Mouse (Mus musculus) heart, embryonic 10.5 days (tissue): ENCODE data around the gene Frmd4a. TPM values are rescaled to one million over a fixed set of nuclear protein-coding genes. Genes with fewer than 3 reads are reported as not detected.
A peak's percentile ranks its signal among the peaks of the same experiment; 100 is the strongest.

ENCODE experiments used
- DNase-seq: peaks from one replicate; pipeline ENCODE4 v3.0.0-alpha.2; 2017; ENCODE audit warnings: low spot score
- H3K27ac ChIP-seq: fragments of 300-500 bp; sonication (generic); 2 replicates; pipeline ENCODE4 v1.5.1; 2016; ENCODE audit warnings: mild to moderate bottlenecking
- H3K27me3 ChIP-seq: fragments of 300-500 bp; sonication (generic); 2 replicates; pipeline ENCODE4 v1.6.1; 2016; ENCODE audit warnings: mild to moderate bottlenecking; ENCODE audit not compliant: poor library complexity, insufficient read depth, severe bottlenecking
- H3K36me3 ChIP-seq: fragments of 300-500 bp; sonication (generic); 2 replicates; pipeline ENCODE4 v1.6.1; 2016; ENCODE audit warnings: mild to moderate bottlenecking, moderate library complexity
- H3K4me1 ChIP-seq: fragments of 300-500 bp; sonication (generic); 2 replicates; pipeline ENCODE4 v1.6.1; 2016; ENCODE audit warnings: mild to moderate bottlenecking
- H3K4me3 ChIP-seq: fragments of 300-500 bp; sonication (generic); 2 replicates; pipeline ENCODE4 v1.5.1; 2016; ENCODE audit warnings: mild to moderate bottlenecking, moderate library complexity
- H3K9me3 ChIP-seq: fragments of 300-500 bp; sonication (generic); 2 replicates; pipeline ENCODE4 v1.6.1; 2016; ENCODE audit warnings: mild to moderate bottlenecking, moderate library complexity
- WGBS: fragments of 180-500 bp; shearing (Covaris S2); methylation state at CpG from one replicate; pipeline ENCODE4 v1.1.7; 2016; 5-methylcytosine and 5-hydroxymethylcytosine counted together
- polyA plus RNA-seq: library from polyadenylated mRNA; unstranded; fragments of >200 nt; fragmentation: Nextera tagmentation; extraction: Ambion mirVana; gene quantifications from 2 replicates; pipeline ENCODE4 v1.2.1, GENCODE M21; 2016

Gene Frmd4a
- polyA plus RNA-seq, 1 experiment from 2014 or later = 29.4 TPM

DNA sequence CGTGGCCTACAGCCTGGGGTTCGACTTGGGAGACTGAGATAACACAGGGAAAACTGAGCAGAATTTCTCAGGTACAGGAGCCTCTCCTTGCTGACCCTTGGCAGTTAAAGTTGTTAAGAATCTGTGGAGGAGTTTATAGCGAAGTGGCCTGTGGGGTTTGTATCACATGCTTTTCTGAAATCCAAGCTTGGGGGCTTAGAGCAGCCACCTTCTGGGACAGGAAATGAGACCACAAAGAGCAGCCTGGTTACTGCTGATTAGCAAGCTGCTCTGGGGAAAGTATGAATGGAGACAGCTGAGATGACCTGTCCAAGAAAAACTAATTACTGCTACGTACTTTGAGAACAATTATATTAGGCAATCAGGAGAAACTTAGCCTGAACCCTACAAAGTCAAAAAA lies 415.6 kb downstream of the Frmd4a start:
- H3K9me3 ChIP-seq = no peaks in the 10 kb centered on the region
- peaks cover 36% of the 10 kb centered on the region; the same call in 1 of the 2 replicates for H3K4me1 ChIP-seq
- 36% methylated on average over 4 of the region's 4 CpGs for WGBS
- H3K4me3 ChIP-seq = no peak overlapping the region
- peak overlapping the region; percentile 65; the same call in 1 of the 2 replicates for H3K27ac ChIP-seq
- H3K27me3 ChIP-seq = no peaks in the 10 kb centered on the region
- H3K36me3 ChIP-seq = 0 out of 2 replicates have a peak, but pooled peaks cover 9% of the 10 kb centered on the region
- DNase-seq = no peak

DNA sequence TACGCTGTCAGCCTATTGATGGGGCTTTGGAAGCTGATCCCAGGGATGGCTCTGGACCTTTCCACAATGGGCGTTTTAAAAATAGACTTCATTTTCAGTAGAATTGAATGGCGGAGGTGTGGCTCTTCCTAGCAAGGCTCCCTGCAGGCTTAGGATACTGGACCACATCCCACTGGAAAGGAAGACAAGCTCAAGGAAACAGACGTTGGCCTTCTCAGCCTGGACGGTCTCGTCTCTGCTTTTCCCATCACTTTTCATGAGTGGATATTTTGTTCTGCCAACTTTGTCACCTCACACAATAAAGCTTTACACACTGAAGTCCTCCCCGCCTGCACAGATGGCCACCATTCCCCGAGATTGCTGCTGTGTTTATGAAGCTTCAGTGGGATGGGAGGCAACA lies 417.5 kb downstream of the Frmd4a start:
- H3K4me3 ChIP-seq = no peak overlapping the region
- 0 out of 2 replicates have a peak, but pooled peaks cover 9% of the 10 kb centered on the region for H3K36me3 ChIP-seq
- WGBS = 75% methylated on average over 8 of the region's 8 CpGs
- peaks cover 43% of the 10 kb centered on the region for H3K4me1 ChIP-seq
- H3K9me3 ChIP-seq = no peaks in the 10 kb centered on the region
- H3K27me3 ChIP-seq = no peaks in the 10 kb centered on the region
- DNase-seq = no peak
- no peak overlapping the region for H3K27ac ChIP-seq

DNA sequence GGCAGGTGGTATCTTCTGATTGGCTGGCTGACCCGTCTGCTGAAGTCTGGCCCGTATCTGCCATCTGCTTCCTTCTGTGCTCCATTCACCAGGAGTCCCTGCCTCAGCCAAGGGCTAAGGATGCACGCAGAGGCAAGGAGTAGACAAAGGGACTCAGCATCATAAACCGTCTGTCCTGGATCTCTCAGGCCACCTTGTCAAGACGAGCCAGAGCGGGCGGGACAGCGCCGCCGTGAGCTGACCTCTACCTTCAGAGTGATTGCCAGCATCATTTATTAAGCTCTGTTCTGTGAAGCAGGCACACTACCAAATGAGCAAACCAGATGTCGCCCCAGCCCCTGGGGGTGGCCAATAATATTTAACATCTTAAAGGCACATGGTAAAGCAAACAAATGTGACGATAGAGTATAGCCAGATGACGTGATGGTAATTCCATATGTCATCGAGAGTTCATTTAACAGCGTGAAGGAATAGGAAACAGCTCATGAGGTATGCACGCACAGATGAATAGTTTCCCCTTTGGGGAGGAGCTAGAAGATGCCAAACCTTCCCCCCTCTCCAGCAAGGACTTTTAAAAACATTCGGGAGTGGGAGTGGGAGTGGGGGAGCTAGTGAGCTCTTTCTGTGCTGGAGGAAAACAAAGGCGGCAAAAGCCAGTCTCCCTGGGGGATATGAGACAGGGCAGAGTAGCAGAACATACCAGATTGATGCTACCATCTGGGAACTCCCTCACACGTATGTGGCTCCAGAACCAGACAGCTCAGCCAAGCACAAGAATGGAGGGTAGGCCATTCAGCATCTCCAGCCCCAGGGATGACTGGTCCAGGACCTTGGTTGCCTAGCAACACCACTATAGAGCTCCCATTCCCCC lies 419.1 kb downstream of the Frmd4a start:
- 78% methylated on average over 19 of the region's 19 CpGs for WGBS
- Histone ChIP-seq H3K4me3 (no peak overlapping the region), H3K36me3 (0 out of 2 replicates have a peak, but pooled peaks cover 9% of the 10 kb centered on the region), H3K27me3 (no peaks in the 10 kb centered on the region), H3K9me3 (no peaks in the 10 kb centered on the region), H3K4me1 (peaks cover 47% of the 10 kb centered on the region), H3K27ac (no peak overlapping the region)
- DNase-seq = no peak

DNA sequence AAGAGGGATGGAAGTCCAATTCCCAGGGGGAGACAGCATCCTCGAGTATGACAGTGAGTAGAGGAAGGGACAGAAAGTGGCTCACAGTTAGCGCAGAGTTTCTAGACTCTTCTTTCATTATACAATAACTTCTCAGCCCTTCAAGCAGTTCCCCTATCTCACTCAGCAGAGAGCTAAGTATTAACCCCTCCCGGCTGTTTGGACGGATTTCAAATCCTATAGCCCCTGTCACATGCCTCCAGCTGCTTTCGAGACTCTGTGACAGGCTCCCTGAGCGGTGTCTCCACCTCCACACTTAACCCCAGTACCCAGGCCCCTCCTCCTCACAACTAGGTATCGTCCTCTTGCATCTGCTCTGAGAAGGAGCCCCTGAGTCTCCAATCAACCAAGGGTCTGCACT lies 421.2 kb downstream of the Frmd4a start:
- Histone ChIP-seq H3K36me3 (0 out of 2 replicates have a peak, but pooled peaks cover 9% of the 10 kb centered on the region), H3K4me1 (peaks cover 37% of the 10 kb centered on the region)
- WGBS = 58% methylated on average over 7 of the region's 7 CpGs

DNA sequence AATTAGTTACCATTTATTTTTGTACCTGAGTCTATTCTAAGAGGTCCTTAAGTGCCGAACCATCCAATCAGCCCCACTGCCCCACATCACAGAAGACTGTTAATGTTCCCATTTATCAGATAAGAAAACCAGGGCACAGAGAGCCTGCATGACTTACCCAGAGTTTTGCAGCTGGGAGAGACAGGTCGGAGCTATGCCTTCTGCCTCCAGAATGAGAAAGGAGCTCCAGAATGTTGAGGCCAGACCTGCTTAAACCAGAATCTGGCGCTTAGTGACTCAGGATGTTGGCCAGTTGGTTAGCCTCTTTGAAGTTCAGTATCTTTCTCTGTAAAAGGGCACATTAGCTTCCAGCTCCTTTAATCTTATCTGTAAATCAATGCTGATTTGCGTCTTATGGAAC lies 422.4 kb downstream of the Frmd4a start:
- no peak for DNase-seq
- Histone ChIP-seq H3K4me1 (peaks cover 30% of the 10 kb centered on the region), H3K27ac (no peak overlapping the region), H3K27me3 (no peaks in the 10 kb centered on the region), H3K9me3 (no peaks in the 10 kb centered on the region), H3K4me3 (no peak overlapping the region), H3K36me3 (0 out of 2 replicates have a peak, but pooled peaks cover 9% of the 10 kb centered on the region)
- 61% methylated on average over 4 of the region's 4 CpGs for WGBS

More for the DNA sequence above, 421.2 kb downstream of the Frmd4a start:
- no peak overlapping the region for H3K4me3 ChIP-seq
- DNase-seq = no peak
- no peak overlapping the region for H3K27ac ChIP-seq
- no peaks in the 10 kb centered on the region for H3K9me3 ChIP-seq
- no peaks in the 10 kb centered on the region for H3K27me3 ChIP-seq

DNA sequence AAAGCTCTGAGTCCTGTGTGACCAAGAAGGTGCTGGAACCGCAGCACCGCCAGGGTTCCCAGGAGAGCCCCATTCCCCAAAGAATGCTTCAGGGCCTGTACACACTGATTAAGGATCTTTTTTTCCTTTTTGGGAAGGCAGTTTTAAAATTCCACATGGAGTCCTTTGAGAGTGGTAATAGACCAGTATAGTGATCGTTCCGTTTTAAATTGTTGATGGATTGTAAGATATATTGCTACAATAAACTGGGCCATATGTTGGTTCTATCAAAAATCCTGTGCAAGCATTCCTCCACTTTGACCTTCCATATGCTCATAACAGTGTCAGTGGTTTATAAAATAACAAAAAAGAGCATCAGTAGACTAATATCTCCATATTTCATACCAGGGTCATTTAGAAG lies 424.3 kb downstream of the Frmd4a start:
- H3K4me3 ChIP-seq = no peak overlapping the region
- no peaks in the 10 kb centered on the region for H3K27me3 ChIP-seq
- WGBS = 98% methylated on average over 4 of the region's 4 CpGs
- no peaks in the 10 kb centered on the region for H3K9me3 ChIP-seq
- no peak overlapping the region for H3K27ac ChIP-seq
- DNase-seq = no peak
- H3K36me3 ChIP-seq = no peaks in the 10 kb centered on the region
- peaks cover 39% of the 10 kb centered on the region for H3K4me1 ChIP-seq

DNA sequence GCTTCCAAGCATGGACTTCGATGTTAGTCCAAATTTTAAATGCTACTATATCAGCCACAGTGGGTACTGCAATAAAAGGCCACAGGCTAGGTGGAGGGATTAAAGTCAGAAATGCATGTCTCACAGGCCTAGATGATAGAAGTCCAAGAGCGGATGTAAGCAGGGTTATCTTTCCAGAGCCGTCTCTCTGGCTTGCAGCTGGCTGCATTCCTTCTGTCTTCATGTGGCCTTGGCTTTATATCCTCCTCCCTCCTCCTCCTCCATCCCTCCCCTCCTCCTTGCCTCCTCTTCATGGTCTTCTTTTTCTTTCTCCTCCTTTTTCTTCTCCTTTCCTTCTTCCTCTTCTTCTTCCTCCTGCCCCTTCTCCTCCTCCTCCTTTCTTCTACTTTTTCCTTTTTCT lies 427.2 kb downstream of the Frmd4a start:
- Histone ChIP-seq H3K36me3 (no peaks in the 10 kb centered on the region), H3K27me3 (no peaks in the 10 kb centered on the region), H3K4me1 (peaks cover 60% of the 10 kb centered on the region), H3K27ac (no peak overlapping the region), H3K4me3 (no peak overlapping the region), H3K9me3 (no peaks in the 10 kb centered on the region)
- WGBS = 57% methylated on average over 3 of the region's 3 CpGs
- DNase-seq = no peak

DNA sequence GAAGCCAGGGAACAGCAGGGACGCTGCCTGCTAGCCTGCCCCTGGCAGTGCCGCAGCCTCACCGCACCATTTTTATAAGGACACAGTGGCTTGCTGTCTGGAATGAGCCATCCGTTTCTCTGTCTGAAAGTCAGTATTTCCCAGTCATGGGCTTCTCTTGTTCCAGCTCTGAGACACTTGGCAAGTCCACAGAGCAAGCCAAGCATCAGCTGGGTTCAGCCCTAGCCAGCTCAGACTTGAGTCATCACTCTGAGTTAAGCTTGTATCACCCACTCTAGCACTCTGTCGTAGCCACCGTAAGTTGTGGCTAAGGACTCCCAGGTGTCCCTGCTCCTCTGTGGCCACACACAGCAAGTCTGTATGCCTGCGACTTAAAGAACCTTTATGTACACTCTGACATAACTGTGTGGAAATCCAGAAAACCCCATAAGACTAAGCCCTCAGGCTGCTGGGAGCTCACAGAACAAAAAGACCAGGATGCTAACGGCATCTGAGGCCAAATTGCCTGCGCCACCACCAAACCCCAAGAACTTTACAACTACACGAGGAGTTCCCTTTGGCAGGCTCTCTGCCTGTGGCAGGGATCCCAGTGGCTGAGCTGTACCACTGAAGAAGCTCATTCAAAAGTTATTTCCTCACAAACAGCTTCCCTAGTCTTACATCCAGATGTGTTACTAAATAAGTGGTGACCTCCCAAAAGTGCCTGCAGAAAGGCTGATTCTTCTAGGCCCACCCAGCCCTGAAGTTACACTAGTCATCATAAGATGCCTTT lies 428.3 kb downstream of the Frmd4a start:
- peaks cover 56% of the 10 kb centered on the region for H3K4me1 ChIP-seq
- no peaks in the 10 kb centered on the region for H3K27me3 ChIP-seq
- no peaks in the 10 kb centered on the region for H3K9me3 ChIP-seq
- H3K36me3 ChIP-seq = no peaks in the 10 kb centered on the region
- H3K27ac ChIP-seq = peak overlapping the region; percentile 70
- no peak for DNase-seq
- no peak overlapping the region for H3K4me3 ChIP-seq
- 84% methylated on average over 10 of the region's 10 CpGs for WGBS

DNA sequence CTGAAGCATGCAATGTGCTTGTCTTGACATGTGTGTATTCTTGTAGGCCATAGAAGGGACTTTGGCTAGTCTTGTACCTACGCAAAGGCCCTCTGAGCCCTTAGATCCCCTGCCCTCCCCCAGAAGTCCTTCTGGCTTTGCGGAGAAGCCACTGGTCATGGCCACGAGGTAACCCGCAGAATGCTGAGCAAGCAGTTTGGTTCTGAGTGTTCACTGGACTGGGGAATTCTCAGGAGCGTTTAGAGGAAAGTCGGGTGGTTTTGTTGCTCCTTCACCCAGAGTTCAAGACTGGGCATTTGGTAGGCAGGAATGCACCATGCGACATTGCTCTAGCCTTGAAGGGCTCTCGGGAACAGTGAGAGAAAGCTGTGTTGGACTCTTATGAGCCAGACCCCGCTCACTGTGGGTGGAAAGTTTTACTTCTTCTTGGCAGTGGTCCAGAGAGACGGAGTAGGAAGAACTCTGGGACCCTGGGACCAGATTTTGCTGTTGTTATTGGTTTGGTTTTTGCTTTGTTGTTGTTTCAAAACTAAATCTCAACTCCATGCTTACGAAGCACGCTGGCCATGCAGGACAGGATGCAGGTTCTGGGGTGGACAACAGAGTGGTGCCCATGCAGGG lies 432.5 kb downstream of the Frmd4a start:
- DNase-seq = no peak

DNA sequence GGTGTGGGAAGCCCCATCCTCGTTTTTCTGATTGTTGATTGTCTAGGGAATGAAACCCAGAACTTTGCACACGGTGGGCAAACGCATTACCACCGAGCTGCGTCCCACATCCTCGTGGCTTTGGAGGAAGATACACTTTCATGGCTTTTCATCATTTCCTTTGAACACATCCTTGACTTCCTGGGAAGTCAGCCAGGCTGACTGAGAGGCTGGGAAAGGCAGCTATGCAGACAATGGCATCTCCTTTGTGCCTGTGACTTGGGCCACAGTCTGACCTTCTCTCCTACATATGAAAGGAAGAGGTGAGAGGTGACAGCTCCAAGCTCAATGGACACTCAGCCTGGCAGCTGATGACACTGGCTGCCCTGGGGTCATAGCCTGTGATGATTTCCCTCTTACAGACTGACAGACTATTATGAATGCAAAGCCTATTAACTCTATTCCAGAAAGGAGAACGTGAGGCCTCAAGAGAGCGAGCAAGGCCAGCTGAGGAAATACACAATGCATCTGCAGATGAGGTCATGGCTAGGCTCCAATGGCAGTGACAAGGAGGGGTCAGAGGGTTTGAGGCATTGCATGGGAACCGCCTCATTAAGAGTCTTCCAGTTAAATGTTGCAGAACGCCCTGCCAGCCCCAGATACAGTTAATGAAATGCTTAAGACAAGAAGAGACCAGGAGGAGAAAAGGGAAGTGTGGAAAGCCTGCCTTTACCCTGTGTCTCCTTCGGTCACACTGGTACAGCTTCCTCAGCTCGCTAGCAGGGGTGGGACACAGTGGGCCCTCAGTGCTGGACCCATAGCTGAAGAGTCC lies 435.3 kb downstream of the Frmd4a start:
- Histone ChIP-seq H3K4me1 (peaks cover 71% of the 10 kb centered on the region), H3K9me3 (no peaks in the 10 kb centered on the region), H3K36me3 (peaks cover 2% of the 10 kb centered on the region; the same call in 1 of the 2 replicates), H3K27ac (0 out of 2 replicates have a peak overlapping the region, but pooled peaks have one; percentile 47), H3K27me3 (no peaks in the 10 kb centered on the region), H3K4me3 (no peak overlapping the region)
- 71% methylated on average over 12 of the region's 12 CpGs for WGBS
- no peak for DNase-seq

More for the DNA sequence above, 432.5 kb downstream of the Frmd4a start:
- Histone ChIP-seq H3K27ac (peak overlapping the region; percentile 47; the same call in 1 of the 2 replicates), H3K4me1 (peaks cover 77% of the 10 kb centered on the region), H3K27me3 (no peaks in the 10 kb centered on the region), H3K4me3 (no peak overlapping the region), H3K9me3 (no peaks in the 10 kb centered on the region), H3K36me3 (no peaks in the 10 kb centered on the region)
- WGBS = 76% methylated on average over 12 of the region's 12 CpGs

DNA sequence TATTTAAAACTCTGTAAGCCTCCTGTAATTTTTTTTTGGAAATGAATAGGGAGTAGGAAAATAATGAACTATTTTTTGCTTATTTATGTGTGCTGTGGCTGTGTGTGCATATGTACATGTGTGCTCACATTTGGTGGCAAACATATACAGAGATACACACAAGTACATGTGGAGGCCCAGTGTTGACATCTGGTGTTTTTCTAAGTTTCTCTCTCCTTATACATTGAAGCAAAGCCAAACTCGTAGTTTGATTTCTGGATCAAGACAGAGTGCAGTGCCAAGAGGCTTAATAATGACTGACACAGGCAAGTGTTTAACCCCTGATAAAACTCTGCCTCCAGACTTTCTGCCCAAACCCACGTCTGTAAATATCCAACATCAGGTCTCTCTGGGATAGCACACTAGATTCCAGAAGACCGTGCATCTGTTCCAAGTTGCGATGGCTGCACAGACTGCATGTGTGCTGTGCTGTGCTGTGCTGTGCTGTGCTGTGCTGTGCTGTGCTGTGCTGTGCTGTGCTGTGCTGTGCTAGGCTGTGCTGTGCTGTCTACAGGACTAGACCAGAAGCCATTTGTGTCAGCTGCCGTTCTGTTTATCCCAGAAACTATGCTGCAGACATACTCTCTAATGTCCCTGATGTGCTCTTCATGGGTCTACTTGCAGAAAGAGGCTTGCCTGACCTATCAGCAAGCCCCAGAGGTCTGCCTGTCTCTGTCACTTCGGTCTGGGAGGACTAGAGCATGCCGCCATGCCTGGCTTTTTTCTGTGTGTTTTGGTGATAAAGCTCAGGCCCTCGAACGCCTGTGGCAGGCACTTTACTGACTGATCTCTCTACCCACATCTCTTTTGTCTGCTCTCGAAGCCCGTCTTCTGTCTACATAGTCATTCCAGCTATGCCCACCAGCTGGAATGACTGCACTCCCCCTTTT lies 437.8 kb downstream of the Frmd4a start:
- Histone ChIP-seq H3K36me3 (peaks cover 2% of the 10 kb centered on the region; the same call in 1 of the 2 replicates), H3K9me3 (no peaks in the 10 kb centered on the region), H3K4me1 (peaks cover 52% of the 10 kb centered on the region), H3K27me3 (no peaks in the 10 kb centered on the region), H3K27ac (peak overlapping the region; percentile 62), H3K4me3 (no peak overlapping the region)
- 30% methylated on average over 11 of the region's 11 CpGs for WGBS
- no peak for DNase-seq
